Mouse (Mus musculus): ENCODE measurements around the gene Kcna10. TPM values are rescaled to one million over a fixed set of nuclear protein-coding genes. Genes with fewer than 3 reads are reported as not detected.

Gene Kcna10
- polyA plus RNA-seq, 1 experiment: not detected

DNA sequence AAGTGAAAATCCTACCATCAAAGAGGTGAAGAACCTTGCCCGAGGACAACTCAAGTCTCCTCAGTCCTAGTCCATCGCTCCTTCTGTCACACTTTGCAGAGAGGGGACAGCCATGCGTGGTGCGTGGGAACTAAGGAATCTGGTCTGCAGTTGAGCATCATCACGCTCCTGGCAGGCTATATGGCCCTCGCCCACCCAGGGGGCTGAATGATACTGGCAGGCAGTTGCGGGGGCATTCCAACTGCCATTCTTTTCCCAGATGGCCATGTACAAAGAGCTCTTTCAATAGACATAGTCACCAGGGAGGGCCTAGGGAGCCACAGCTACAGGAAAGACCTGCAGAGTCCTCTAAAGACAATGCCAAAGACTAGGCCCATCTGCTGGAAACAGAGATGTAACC, 24.0 kb upstream of the Kcna10 start:
- Histone ChIP-seq H3K4me3 (ENCODE audit: insufficient read depth, low read depth, low read length) (no peak overlapping the region), H3K27ac (ENCODE audit: insufficient read depth, low read depth, low read length) (no peak overlapping the region), H3K36me3 (ENCODE audit: control insufficient read depth, insufficient read depth, low read length) (no peaks in the 10 kb centered on the region), H3K27me3 (replicated peaks; ENCODE audit: control insufficient read depth, insufficient read depth, low read length) (no peaks in the 10 kb centered on the region), H3K4me1 (ENCODE audit: control insufficient read depth, insufficient read depth, low read length) (no peaks in the 10 kb centered on the region)
- no peak for DNase-seq
- 93% methylated on average over 7 of the region's 7 CpGs for WGBS
- TF ChIP-seq POLR2A (IDR thresholded peaks at IDR 0.05; ENCODE audit: low read depth, low read length) (no peak), CTCF (conservative IDR thresholded peaks at IDR 0.05; ENCODE audit: insufficient read depth, insufficient read length, low read depth, low read length) (no peak)

DNA sequence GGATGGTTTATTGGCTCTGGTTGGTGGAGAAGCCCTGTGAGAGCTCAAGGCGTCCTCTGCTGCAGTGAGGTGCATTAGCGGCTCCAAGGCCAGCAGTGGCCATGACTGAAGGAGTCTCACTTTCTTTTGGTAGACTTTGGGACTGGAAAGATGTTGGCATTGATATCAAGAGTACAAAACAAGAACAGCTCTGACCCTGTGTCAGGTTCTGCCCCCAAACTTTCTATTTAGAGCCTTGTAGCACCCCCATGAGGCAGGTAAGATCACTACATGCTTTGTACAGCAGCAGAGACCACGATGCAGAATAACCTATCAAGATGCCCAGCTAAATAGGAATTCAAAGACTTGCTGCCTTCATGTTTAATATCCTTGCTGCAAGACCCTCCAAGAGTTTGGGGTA, 23.4 kb upstream of the Kcna10 start:
- DNase-seq: no peak
- H3K36me3 ChIP-seq (ENCODE audit: control insufficient read depth, insufficient read depth, low read length): no peaks in the 10 kb centered on the region

DNA sequence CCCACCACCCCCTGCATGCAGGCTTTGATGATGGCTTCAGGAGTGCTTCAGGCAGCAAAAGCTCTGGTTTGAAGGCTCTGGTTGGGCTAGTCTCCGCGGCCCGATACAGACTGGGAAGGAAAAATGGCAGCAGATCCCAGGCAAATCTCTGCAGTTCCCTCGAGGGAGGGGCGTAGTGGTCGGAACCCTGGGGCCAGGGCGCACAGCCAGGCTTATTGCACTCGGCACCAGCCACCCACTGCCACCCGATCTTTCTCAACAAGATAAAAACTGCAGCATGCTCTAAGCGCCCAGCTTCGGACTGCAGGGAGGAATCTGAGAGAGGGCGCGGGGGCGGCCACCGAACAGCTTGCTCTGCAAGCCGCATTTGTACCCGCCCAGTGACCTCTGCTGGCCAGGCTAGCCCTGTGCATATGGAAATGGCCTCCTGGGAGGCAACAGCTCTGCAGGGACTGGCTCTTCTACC, 23.0 kb upstream of the Kcna10 start:
- Histone ChIP-seq H3K27me3 (replicated peaks; ENCODE audit: control insufficient read depth, insufficient read depth, low read length) (no peaks in the 10 kb centered on the region), H3K36me3 (ENCODE audit: control insufficient read depth, insufficient read depth, low read length) (no peaks in the 10 kb centered on the region), H3K4me1 (ENCODE audit: control insufficient read depth, insufficient read depth, low read length) (no peaks in the 10 kb centered on the region), H3K27ac (ENCODE audit: insufficient read depth, low read depth, low read length) (no peak overlapping the region), H3K4me3 (ENCODE audit: insufficient read depth, low read depth, low read length) (no peak overlapping the region)
- no peak for TF ChIP-seq POLR2A (IDR thresholded peaks at IDR 0.05; ENCODE audit: low read depth, low read length)
- TF ChIP-seq CTCF (conservative IDR thresholded peaks at IDR 0.05; ENCODE audit: insufficient read depth, insufficient read length, low read depth, low read length): no peak
- no peak for DNase-seq
- whole genome bisulfite sequencing: 5% methylated on average over 17 of the region's 17 CpGs

More for the DNA sequence above, 23.4 kb upstream of the Kcna10 start:
- no peak overlapping the region for H3K27ac ChIP-seq (ENCODE audit: insufficient read depth, low read depth, low read length)
- H3K4me1 ChIP-seq (ENCODE audit: control insufficient read depth, insufficient read depth, low read length): no peaks in the 10 kb centered on the region
- WGBS: 72% methylated on average over 3 of the region's 3 CpGs
- H3K4me3 ChIP-seq (ENCODE audit: insufficient read depth, low read depth, low read length): no peak overlapping the region
- no peaks in the 10 kb centered on the region for H3K27me3 ChIP-seq (replicated peaks; ENCODE audit: control insufficient read depth, insufficient read depth, low read length)
- TF ChIP-seq CTCF (conservative IDR thresholded peaks at IDR 0.05; ENCODE audit: insufficient read depth, insufficient read length, low read depth, low read length) (no peak), POLR2A (IDR thresholded peaks at IDR 0.05; ENCODE audit: low read depth, low read length) (no peak)

DNA sequence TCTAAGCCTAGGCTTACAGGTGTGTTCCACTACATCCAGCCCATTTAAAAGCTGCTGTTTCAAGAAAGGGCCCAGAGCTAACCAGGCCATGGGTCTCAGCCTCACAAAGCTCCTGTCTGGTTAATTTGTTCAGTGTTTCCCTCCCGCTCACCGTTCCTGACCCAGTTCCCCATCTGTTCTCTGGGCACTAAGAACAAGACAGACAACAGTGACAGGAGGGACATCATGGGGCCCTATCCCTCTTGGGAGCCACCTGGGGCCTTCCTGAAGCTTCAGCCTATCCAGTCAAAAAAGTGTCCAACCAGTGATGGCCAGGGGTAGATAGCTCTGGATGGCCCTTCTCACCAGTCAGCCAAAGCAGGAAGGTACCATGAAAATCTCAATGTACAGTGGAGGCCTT, 20.1 kb upstream of the Kcna10 start:
- Histone ChIP-seq H3K36me3 (ENCODE audit: control insufficient read depth, insufficient read depth, low read length) (no peaks in the 10 kb centered on the region), H3K4me3 (ENCODE audit: insufficient read depth, low read depth, low read length) (no peak overlapping the region), H3K27me3 (replicated peaks; ENCODE audit: control insufficient read depth, insufficient read depth, low read length) (no peaks in the 10 kb centered on the region), H3K4me1 (ENCODE audit: control insufficient read depth, insufficient read depth, low read length) (no peaks in the 10 kb centered on the region), H3K27ac (ENCODE audit: insufficient read depth, low read depth, low read length) (no peak overlapping the region)
- DNase-seq: no peak
- 85% methylated on average over 2 of the region's 2 CpGs for WGBS
- TF ChIP-seq CTCF (conservative IDR thresholded peaks at IDR 0.05; ENCODE audit: insufficient read depth, insufficient read length, low read depth, low read length) (no peak), POLR2A (IDR thresholded peaks at IDR 0.05; ENCODE audit: low read depth, low read length) (no peak)

DNA sequence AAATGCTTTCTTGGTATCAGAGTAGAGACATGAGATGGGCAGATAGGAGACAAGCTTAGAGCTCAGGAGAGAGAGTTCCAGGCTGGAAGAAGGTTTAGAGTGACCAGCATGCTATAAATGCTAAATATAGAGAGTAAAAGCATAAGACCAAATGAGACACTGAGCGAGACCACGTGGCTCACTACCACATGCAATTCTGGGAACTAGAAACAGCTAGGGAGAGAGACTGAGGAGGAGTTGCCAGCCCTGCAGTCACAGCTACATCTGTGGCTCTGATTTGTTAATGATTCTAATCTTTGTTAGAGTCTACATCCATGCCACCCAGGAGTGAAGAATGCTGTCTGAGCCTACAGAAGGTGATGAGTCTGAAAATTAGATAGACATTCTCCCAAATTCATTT, 13.3 kb upstream of the Kcna10 start:
- 63% methylated on average over 2 of the region's 2 CpGs for WGBS

DNA sequence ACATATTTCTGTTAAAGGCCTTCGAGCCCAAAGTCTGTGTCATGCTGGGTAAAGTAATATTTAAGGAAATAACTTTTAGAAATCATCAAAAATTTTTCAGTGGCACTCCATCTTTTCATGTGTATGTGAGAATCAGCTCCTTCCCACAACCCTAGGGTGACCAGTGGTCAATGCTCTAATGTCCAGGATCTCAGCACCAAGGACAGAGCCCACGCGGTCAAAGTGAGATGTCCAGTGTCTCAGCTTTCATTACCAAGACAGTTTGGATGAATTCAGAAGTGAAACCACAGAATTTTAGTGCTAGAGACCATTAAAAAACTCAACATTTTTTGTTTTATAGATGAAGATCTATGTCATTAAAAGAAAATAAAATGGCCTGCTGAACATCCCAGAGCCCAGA, 10.9 kb upstream of the Kcna10 start:
- DNase-seq: no peak
- Histone ChIP-seq H3K27ac (ENCODE audit: insufficient read depth, low read depth, low read length) (no peak overlapping the region), H3K4me3 (ENCODE audit: insufficient read depth, low read depth, low read length) (no peak overlapping the region), H3K36me3 (ENCODE audit: control insufficient read depth, insufficient read depth, low read length) (no peaks in the 10 kb centered on the region), H3K27me3 (replicated peaks; ENCODE audit: control insufficient read depth, insufficient read depth, low read length) (peaks cover 2% of the 10 kb centered on the region; the same call in 1 of the 2 replicates), H3K4me1 (ENCODE audit: control insufficient read depth, insufficient read depth, low read length) (no peaks in the 10 kb centered on the region)
- WGBS: 56% methylated on average over 3 of the region's 3 CpGs
- TF ChIP-seq CTCF (conservative IDR thresholded peaks at IDR 0.05; ENCODE audit: insufficient read depth, insufficient read length, low read depth, low read length) (no peak), POLR2A (IDR thresholded peaks at IDR 0.05; ENCODE audit: low read depth, low read length) (no peak)

More for the DNA sequence above, 13.3 kb upstream of the Kcna10 start:
- H3K36me3 ChIP-seq (ENCODE audit: control insufficient read depth, insufficient read depth, low read length): no peaks in the 10 kb centered on the region
- no peak for DNase-seq
- TF ChIP-seq CTCF (conservative IDR thresholded peaks at IDR 0.05; ENCODE audit: insufficient read depth, insufficient read length, low read depth, low read length): no peak
- no peak for TF ChIP-seq POLR2A (IDR thresholded peaks at IDR 0.05; ENCODE audit: low read depth, low read length)
- no peak overlapping the region for H3K4me3 ChIP-seq (ENCODE audit: insufficient read depth, low read depth, low read length)
- H3K27ac ChIP-seq (ENCODE audit: insufficient read depth, low read depth, low read length): no peak overlapping the region
- no peaks in the 10 kb centered on the region for H3K4me1 ChIP-seq (ENCODE audit: control insufficient read depth, insufficient read depth, low read length)
- H3K27me3 ChIP-seq (replicated peaks; ENCODE audit: control insufficient read depth, insufficient read depth, low read length): peaks cover 2% of the 10 kb centered on the region; the same call in 1 of the 2 replicates

DNA sequence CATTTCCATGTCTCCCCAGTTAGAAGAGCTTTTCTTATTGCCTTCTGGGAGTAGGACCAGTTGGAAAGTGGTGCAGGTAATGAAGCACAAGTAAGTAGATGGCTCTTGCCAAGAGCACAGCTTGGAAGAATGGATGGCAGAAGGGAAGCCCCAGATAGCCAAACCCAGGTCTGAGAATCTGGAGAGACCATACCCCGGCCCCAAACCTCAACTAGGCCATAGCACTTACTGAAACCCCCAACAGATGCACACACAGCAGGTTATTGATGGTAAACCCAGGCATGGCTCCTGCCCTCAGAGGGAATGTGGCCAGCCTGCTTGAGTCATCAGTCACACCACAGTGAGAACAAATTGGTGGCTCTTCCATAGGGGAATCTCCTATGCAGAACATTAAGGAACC, 10.3 kb upstream of the Kcna10 start:
- H3K36me3 ChIP-seq (ENCODE audit: control insufficient read depth, insufficient read depth, low read length): no peaks in the 10 kb centered on the region
- H3K27ac ChIP-seq (ENCODE audit: insufficient read depth, low read depth, low read length): no peak overlapping the region
- no peak overlapping the region for H3K4me3 ChIP-seq (ENCODE audit: insufficient read depth, low read depth, low read length)
- no peak for DNase-seq
- H3K4me1 ChIP-seq (ENCODE audit: control insufficient read depth, insufficient read depth, low read length): no peaks in the 10 kb centered on the region
- TF ChIP-seq POLR2A (IDR thresholded peaks at IDR 0.05; ENCODE audit: low read depth, low read length) (no peak), CTCF (conservative IDR thresholded peaks at IDR 0.05; ENCODE audit: insufficient read depth, insufficient read length, low read depth, low read length) (no peak)
- 92% methylated on average over 1 of the region's 1 CpGs for WGBS
- H3K27me3 ChIP-seq (replicated peaks; ENCODE audit: control insufficient read depth, insufficient read depth, low read length): peaks cover 2% of the 10 kb centered on the region; the same call in 1 of the 2 replicates

Measured in kidney, adult 2 months (tissue).